Mouse (Mus musculus): ENCODE measurements around the gene Ahsg. TPM values are rescaled to one million over a fixed set of nuclear protein-coding genes. Genes with fewer than 3 reads are reported as not detected.

The Ahsg gene
- polyA plus RNA-seq, 1 experiment from 2014 or later = 59.9 TPM

DNA sequence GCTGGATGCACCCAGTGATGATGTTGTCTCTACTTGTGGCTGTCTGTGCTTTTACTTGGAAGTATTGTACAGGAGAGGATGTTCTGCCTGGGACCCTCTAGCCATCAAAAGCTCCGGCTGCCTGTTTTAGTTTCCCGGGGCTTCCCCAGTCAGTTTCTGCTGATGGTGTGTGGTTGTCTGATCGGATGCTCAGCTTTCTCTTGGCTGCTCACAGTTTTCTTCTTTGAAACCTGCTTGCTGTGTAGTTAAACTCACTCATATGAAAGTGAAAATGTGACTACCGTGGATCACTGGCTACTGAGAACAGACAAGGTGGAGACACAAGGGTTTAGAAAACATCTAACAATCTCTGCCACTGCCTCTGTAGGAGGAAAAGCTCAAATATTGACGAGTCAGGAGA is 7.6 kb upstream of the Ahsg start:
- no peak overlapping the region for H3K4me2 ChIP-seq (ENCODE audit: low read depth, low read length)
- H3K27ac ChIP-seq (ENCODE audit: low read length) = no peak overlapping the region
- ATAC-seq = no peak
- no peak overlapping the region for H3K9ac ChIP-seq (ENCODE audit: low read depth, low read length)
- no peaks in the 10 kb centered on the region for H3K27me3 ChIP-seq (replicated peaks; ENCODE audit: control insufficient read depth, insufficient read depth, low read length)
- no peaks in the 10 kb centered on the region for H3K4me1 ChIP-seq (ENCODE audit: control insufficient read depth, insufficient read depth, low read length)
- H3K36me3 ChIP-seq (ENCODE audit: control insufficient read depth, insufficient read depth, low read length) = no peaks in the 10 kb centered on the region
- H3K4me3 ChIP-seq (ENCODE audit: low read length) = no peak overlapping the region
- H3K9me3 ChIP-seq (ENCODE audit: control insufficient read depth, low read length) = no peaks in the 10 kb centered on the region
- WGBS = 84% methylated on average over 5 of the region's 5 CpGs

DNA sequence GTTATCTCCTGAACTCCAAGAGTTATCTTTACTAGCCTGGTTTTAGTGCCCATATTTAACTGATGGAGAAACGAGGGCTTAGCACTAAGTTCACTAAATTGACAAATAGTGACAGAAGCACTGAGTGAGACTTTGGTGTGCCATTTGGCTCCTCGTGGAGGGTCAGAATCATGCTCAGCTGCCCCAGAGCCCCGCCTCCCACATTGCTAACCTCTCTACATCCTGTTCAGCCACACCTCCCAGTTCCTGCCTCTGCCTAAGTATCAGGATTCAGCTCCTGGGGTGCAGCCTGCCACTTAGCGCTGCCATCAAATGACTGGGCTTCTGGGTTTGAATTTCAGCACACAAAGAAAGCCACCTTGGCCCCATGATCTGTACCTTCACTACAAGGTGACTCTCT is 5.7 kb upstream of the Ahsg start:
- ATAC-seq = no peak
- no peaks in the 10 kb centered on the region for H3K4me1 ChIP-seq (ENCODE audit: control insufficient read depth, insufficient read depth, low read length)
- H3K4me3 ChIP-seq (ENCODE audit: low read length) = no peak overlapping the region
- WGBS = 34% methylated on average over 4 of the region's 4 CpGs
- H3K27me3 ChIP-seq (replicated peaks; ENCODE audit: control insufficient read depth, insufficient read depth, low read length) = no peaks in the 10 kb centered on the region
- H3K4me2 ChIP-seq (ENCODE audit: low read depth, low read length) = no peak overlapping the region
- no peak overlapping the region for H3K27ac ChIP-seq (ENCODE audit: low read length)
- no peak overlapping the region for H3K9ac ChIP-seq (ENCODE audit: low read depth, low read length)
- H3K9me3 ChIP-seq (ENCODE audit: control insufficient read depth, low read length) = no peaks in the 10 kb centered on the region
- H3K36me3 ChIP-seq (ENCODE audit: control insufficient read depth, insufficient read depth, low read length) = no peaks in the 10 kb centered on the region

DNA sequence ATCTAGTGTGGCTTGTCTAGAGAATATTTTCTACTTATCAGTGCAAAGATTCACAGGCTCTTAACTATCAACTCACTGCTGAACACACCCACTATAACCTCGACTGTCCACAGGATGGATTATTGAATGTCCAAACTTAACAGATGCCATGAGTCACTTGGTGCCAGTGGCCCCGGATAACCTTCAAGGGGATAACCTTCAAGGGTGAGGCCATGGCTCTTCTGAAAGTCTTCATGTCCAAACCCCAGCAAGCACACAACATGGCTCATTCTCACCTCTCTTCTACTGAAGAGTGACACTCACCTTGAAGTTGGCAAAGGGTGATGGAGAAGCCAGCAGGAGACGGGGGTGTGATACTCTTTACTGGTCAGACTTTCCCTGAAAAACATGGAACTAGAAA is 4.4 kb upstream of the Ahsg start:
- Histone ChIP-seq H3K4me1 (ENCODE audit: control insufficient read depth, insufficient read depth, low read length) (no peaks in the 10 kb centered on the region), H3K4me2 (ENCODE audit: low read depth, low read length) (no peak overlapping the region), H3K27me3 (replicated peaks; ENCODE audit: control insufficient read depth, insufficient read depth, low read length) (no peaks in the 10 kb centered on the region), H3K4me3 (ENCODE audit: low read length) (no peak overlapping the region), H3K36me3 (ENCODE audit: control insufficient read depth, insufficient read depth, low read length) (no peaks in the 10 kb centered on the region), H3K9ac (ENCODE audit: low read depth, low read length) (no peak overlapping the region), H3K9me3 (ENCODE audit: control insufficient read depth, low read length) (no peaks in the 10 kb centered on the region), H3K27ac (ENCODE audit: low read length) (no peak overlapping the region)
- ATAC-seq = no peak
- WGBS = 73% methylated on average over 3 of the region's 3 CpGs

DNA sequence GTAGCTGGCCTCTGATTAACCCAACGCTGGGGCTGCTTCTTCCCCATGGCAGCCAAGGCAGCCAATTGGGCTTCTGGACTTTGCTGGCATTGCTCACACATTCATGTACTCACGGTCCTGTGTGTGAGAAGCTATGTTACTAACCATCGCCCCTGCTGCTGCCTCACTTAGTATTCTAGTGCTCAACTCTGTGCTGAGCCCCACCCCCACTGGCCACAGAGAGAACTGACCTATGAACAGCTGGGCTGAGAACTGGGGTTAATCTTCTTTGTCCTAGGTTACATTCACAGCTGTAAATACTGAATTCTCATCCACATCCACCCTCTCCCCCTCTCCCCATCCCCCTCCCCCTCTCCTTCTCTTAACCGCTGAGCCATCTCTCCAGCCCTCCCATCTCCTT is 2.2 kb upstream of the Ahsg start:
- no peak overlapping the region for H3K4me2 ChIP-seq (ENCODE audit: low read depth, low read length)
- H3K4me1 ChIP-seq (ENCODE audit: control insufficient read depth, insufficient read depth, low read length) = no peaks in the 10 kb centered on the region
- H3K27me3 ChIP-seq (replicated peaks; ENCODE audit: control insufficient read depth, insufficient read depth, low read length) = no peaks in the 10 kb centered on the region
- no peak for ATAC-seq
- no peaks in the 10 kb centered on the region for H3K9me3 ChIP-seq (ENCODE audit: control insufficient read depth, low read length)
- no peak overlapping the region for H3K27ac ChIP-seq (ENCODE audit: low read length)
- no peak overlapping the region for H3K9ac ChIP-seq (ENCODE audit: low read depth, low read length)
- 71% methylated on average over 4 of the region's 4 CpGs for WGBS
- H3K4me3 ChIP-seq (ENCODE audit: low read length) = no peak overlapping the region
- H3K36me3 ChIP-seq (ENCODE audit: control insufficient read depth, insufficient read depth, low read length) = no peaks in the 10 kb centered on the region

DNA sequence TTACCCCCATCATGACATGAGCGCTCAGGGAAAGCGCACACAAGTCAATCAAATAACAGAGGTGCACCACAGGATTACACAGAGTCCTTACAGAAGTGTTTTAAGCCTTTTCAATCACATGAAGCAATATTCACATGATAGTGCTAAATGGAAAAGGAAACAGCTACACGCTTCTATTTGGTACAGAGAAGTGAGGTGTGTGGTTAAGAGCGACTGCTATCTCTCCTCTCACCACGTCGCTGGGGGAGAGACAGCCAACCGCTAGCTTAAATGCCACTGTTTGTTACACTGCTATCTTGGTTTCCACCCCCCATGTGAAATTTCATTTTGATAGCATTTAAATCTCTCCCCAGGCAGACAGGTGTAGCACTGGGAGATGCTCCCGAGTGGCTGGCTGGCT is 1.4 kb upstream of the Ahsg start:
- ATAC-seq = no peak
- WGBS = 85% methylated on average over 8 of the region's 8 CpGs
- Histone ChIP-seq H3K4me2 (ENCODE audit: low read depth, low read length) (no peak overlapping the region), H3K9me3 (ENCODE audit: control insufficient read depth, low read length) (no peaks in the 10 kb centered on the region), H3K27ac (ENCODE audit: low read length) (no peak overlapping the region), H3K27me3 (replicated peaks; ENCODE audit: control insufficient read depth, insufficient read depth, low read length) (no peaks in the 10 kb centered on the region), H3K36me3 (ENCODE audit: control insufficient read depth, insufficient read depth, low read length) (no peaks in the 10 kb centered on the region), H3K4me1 (ENCODE audit: control insufficient read depth, insufficient read depth, low read length) (no peaks in the 10 kb centered on the region), H3K9ac (ENCODE audit: low read depth, low read length) (no peak overlapping the region), H3K4me3 (ENCODE audit: low read length) (no peak overlapping the region)

DNA sequence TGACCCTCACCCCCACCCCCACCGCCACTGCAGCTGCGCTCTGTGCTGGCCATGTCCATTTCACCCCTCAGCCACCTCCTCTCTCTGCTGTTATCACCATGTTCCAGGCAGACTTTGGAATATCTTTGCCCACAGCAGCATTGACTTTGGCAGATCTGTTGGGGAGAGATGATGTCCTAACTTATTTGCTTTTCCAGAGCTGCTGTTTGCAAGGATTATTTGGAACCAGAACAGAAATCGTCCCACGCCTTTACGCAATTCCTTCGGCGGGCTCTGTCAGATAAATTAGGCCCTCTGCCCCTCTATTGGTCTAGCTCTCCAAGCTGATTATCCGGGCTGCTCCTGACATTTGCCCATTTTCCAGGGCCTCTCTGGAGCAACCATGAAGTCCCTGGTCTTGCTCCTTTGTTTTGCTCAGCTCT is 667 bp downstream of the Ahsg start:
- H3K36me3 ChIP-seq (ENCODE audit: control insufficient read depth, insufficient read depth, low read length) = no peaks in the 10 kb centered on the region
- no peak overlapping the region for H3K4me2 ChIP-seq (ENCODE audit: low read depth, low read length)
- no peaks in the 10 kb centered on the region for H3K9me3 ChIP-seq (ENCODE audit: control insufficient read depth, low read length)
- no peak overlapping the region for H3K4me3 ChIP-seq (ENCODE audit: low read length)
- H3K4me1 ChIP-seq (ENCODE audit: control insufficient read depth, insufficient read depth, low read length) = no peaks in the 10 kb centered on the region
- ATAC-seq = no peak
- H3K9ac ChIP-seq (ENCODE audit: low read depth, low read length) = no peak overlapping the region
- H3K27me3 ChIP-seq (replicated peaks; ENCODE audit: control insufficient read depth, insufficient read depth, low read length) = no peaks in the 10 kb centered on the region
- H3K27ac ChIP-seq (ENCODE audit: low read length) = no peak overlapping the region
- WGBS = 84% methylated on average over 8 of the region's 8 CpGs

DNA sequence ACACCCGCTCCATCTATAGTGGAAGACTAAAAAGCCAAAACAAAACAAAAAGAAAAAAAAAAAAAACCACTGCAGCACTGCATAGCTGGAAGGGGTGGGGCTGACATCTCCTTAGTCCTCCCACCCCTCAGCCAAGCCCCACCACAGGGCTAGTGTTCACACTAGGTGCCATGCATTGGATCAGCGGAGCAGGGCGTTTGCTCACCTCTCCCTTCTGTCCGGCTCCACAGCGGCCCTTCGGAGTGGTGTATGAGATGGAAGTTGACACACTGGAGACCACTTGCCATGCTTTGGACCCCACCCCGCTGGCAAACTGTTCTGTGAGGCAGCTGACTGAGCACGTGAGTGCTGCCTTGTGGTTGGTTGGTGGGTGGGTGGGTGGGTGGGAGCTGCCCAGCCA is 3.0 kb downstream of the Ahsg start:
- H3K4me1 ChIP-seq (ENCODE audit: control insufficient read depth, insufficient read depth, low read length) = no peaks in the 10 kb centered on the region
- H3K9me3 ChIP-seq (ENCODE audit: control insufficient read depth, low read length) = no peaks in the 10 kb centered on the region
- 73% methylated on average over 8 of the region's 8 CpGs for WGBS
- no peak overlapping the region for H3K4me2 ChIP-seq (ENCODE audit: low read depth, low read length)
- ATAC-seq = no peak
- no peak overlapping the region for H3K27ac ChIP-seq (ENCODE audit: low read length)
- H3K9ac ChIP-seq (ENCODE audit: low read depth, low read length) = no peak overlapping the region
- no peak overlapping the region for H3K4me3 ChIP-seq (ENCODE audit: low read length)
- H3K36me3 ChIP-seq (ENCODE audit: control insufficient read depth, insufficient read depth, low read length) = no peaks in the 10 kb centered on the region
- no peaks in the 10 kb centered on the region for H3K27me3 ChIP-seq (replicated peaks; ENCODE audit: control insufficient read depth, insufficient read depth, low read length)

DNA sequence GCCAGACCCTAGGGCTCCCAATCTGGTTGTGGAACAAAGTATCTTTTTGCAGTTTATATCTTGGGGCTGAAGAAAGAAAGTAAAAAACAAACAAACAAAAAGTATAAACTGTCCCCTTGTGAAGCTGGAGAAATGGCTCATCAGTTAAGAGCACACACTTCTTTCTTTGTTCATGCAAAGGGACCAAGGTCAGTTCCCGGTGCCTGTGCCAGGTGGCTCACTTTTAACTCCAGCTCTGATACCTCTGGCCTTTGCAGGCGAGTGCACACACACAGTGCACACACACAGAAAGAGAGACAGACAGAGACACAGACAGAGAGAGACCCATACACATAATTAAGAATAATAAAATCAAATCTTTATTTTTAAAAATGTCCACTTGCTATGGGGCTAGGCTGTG is 5.5 kb downstream of the Ahsg start:
- ATAC-seq = no peak
- H3K27ac ChIP-seq (ENCODE audit: low read length) = no peak overlapping the region
- WGBS = 71% methylated on average over 2 of the region's 2 CpGs

DNA sequence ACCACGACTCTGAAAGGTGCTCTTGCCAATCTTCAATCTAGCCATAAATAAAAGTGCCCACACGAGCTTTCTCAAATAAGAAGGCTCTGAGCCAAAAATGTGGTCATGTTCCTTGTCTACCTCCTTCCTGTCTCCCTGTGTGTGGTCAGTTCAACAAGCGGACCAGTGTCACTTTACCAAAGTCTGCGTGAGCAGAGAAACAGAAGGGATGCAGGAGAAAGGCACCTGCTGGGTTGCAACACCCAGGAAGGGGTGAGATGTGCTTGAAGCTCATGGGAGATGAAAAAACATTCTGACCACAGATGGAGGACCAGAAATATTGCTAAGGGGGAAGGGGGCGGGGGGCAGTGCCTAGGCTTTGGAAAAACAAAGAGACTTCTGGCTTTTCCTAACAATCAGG is 8.3 kb downstream of the Ahsg start:
- H3K9ac ChIP-seq (ENCODE audit: low read depth, low read length) = no peak overlapping the region
- H3K27ac ChIP-seq (ENCODE audit: low read length) = no peak overlapping the region
- no peaks in the 10 kb centered on the region for H3K9me3 ChIP-seq (ENCODE audit: control insufficient read depth, low read length)
- ATAC-seq = no peak
- H3K4me2 ChIP-seq (ENCODE audit: low read depth, low read length) = no peak overlapping the region
- H3K4me1 ChIP-seq (ENCODE audit: control insufficient read depth, insufficient read depth, low read length) = no peaks in the 10 kb centered on the region
- no peak overlapping the region for H3K4me3 ChIP-seq (ENCODE audit: low read length)
- no peaks in the 10 kb centered on the region for H3K36me3 ChIP-seq (ENCODE audit: control insufficient read depth, insufficient read depth, low read length)
- WGBS = 64% methylated on average over 5 of the region's 5 CpGs
- H3K27me3 ChIP-seq (replicated peaks; ENCODE audit: control insufficient read depth, insufficient read depth, low read length) = no peaks in the 10 kb centered on the region

More for the DNA sequence above, 5.5 kb downstream of the Ahsg start:
- Histone ChIP-seq H3K27me3 (replicated peaks; ENCODE audit: control insufficient read depth, insufficient read depth, low read length) (no peaks in the 10 kb centered on the region), H3K36me3 (ENCODE audit: control insufficient read depth, insufficient read depth, low read length) (no peaks in the 10 kb centered on the region), H3K9ac (ENCODE audit: low read depth, low read length) (no peak overlapping the region), H3K4me2 (ENCODE audit: low read depth, low read length) (no peak overlapping the region), H3K4me3 (ENCODE audit: low read length) (no peak overlapping the region), H3K9me3 (ENCODE audit: control insufficient read depth, low read length) (no peaks in the 10 kb centered on the region), H3K4me1 (ENCODE audit: control insufficient read depth, insufficient read depth, low read length) (no peaks in the 10 kb centered on the region)

DNA sequence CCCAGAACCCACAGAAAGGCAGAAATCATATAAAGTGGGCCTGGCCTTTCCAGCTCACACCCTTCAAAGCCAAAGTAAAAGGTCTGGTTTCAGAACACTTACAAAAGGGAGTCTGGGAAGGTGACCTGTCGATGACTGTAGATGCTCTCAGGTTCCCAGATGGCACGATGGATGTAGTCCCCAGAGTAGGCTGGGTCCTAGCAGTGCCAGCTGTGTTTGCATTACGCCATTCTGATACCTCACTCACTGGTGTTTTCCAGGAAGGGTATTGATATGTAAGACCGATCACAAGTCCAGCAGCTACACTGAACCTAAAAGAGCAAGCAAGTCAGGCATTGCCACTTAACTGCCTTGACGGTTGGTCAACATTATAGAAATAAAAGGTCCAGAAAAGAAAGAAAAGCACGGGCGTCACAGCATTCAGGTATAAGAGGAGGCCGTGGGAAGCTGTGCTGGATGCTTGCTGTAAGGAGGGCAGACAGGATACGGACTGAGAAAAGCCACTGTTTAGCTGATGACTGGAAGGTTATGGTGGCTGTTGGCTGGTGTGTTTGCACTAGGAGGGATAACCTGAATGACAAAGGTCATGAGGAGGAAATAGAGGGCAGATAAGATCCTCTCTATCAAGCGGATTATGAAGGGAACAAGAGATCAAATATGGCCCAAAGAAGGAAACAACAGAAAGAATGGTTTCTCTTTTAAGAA is 8.9 kb downstream of the Ahsg start:
- Histone ChIP-seq H3K4me1 (ENCODE audit: control insufficient read depth, insufficient read depth, low read length) (no peaks in the 10 kb centered on the region), H3K36me3 (ENCODE audit: control insufficient read depth, insufficient read depth, low read length) (no peaks in the 10 kb centered on the region), H3K4me3 (ENCODE audit: low read length) (no peak overlapping the region), H3K9me3 (ENCODE audit: control insufficient read depth, low read length) (no peaks in the 10 kb centered on the region), H3K27me3 (replicated peaks; ENCODE audit: control insufficient read depth, insufficient read depth, low read length) (no peaks in the 10 kb centered on the region), H3K27ac (ENCODE audit: low read length) (no peak overlapping the region), H3K4me2 (ENCODE audit: low read depth, low read length) (no peak overlapping the region), H3K9ac (ENCODE audit: low read depth, low read length) (no peak overlapping the region)
- ATAC-seq = no peak
- WGBS = 74% methylated on average over 10 of the region's 10 CpGs

Data from intestine, embryonic 16.5 days (tissue).